Mouse (Mus musculus): ENCODE data around the gene Cpn1.

- TF ChIP-seq TCF12 (IDR thresholded peaks at IDR 0.05; ENCODE audit: low read depth, low read length) (no peak), TBP (IDR thresholded peaks at IDR 0.05; ENCODE audit: low read depth, low read length) (no peak), CTCF (IDR thresholded peaks at IDR 0.05 in 2 of 3, conservative IDR thresholded peaks at IDR 0.05 in 1 of 3; ENCODE audit: control insufficient read depth in 1 of 3, insufficient read depth in 1 of 3, low read depth in 2 of 3, low read length in 3 of 3, poor library complexity in 1 of 3, severe bottlenecking in 1 of 3) (no peak), HCFC1 (IDR thresholded peaks at IDR 0.05; ENCODE audit: low read depth, low read length) (no peak), JUND (IDR thresholded peaks at IDR 0.05; ENCODE audit: low read depth, low read length) (no peak), CHD2 (IDR thresholded peaks at IDR 0.05; ENCODE audit: low read length) (no peak), POLR2A (IDR thresholded peaks at IDR 0.05; ENCODE audit: control insufficient read depth in 1 of 2, insufficient read depth in 1 of 2, low read depth in 1 of 2, low read length in 2 of 2, poor library complexity in 1 of 2) (no peak), RCOR1 (IDR thresholded peaks at IDR 0.05; ENCODE audit: low read depth, low read length) (no peak), ETS1 (IDR thresholded peaks at IDR 0.05; ENCODE audit: low read depth, low read length) (no peak), USF1 (IDR thresholded peaks at IDR 0.05; ENCODE audit: low read depth, low read length) (no peak), NELFE (IDR thresholded peaks at IDR 0.05; ENCODE audit: low read depth, low read length) (no peak), MYC (IDR thresholded peaks at IDR 0.05; ENCODE audit: low read depth, low read length) (no peak), POLR2AphosphoS2 (IDR thresholded peaks at IDR 0.05; ENCODE audit: low read length) (no peak), E2F4 (IDR thresholded peaks at IDR 0.05; ENCODE audit: borderline replicate concordance, low read depth, low read length) (no peak)
Measured at GRCm38 (mm10) chr19:43938355-43938754, 48.0 kb downstream of the Cpn1 start.

Measured in MEL (cell line).